Mouse (Mus musculus) left cerebral cortex, adult 9 months (tissue): ENCODE data around the gene Gstp2.

ENCODE experiments used
- DNase-seq, 2 experiments: peaks; one replicate each; pipeline ENCODE4 v3.0.0; 2022; ENCODE audit warnings: low spot score in 2 of 2

Gene Gstp2

DNA sequence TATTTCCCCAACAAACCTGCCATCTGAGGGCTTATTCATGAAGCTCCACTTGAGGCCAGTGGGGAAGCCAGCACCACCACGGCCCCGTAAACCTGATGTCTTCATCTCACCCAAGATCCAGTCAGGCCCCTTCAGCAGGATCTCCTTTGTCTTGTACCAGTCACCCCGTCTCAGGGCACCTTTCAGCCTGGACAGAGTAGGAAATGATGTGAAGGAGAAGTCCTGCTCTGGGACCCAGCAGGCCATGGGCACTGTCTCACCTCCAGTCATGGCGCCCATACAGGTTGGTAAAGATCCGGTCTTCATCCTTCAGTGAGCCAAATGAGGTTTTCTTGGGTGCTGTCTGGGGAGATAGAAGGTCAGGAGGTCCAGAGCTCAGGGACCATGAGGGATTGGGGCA, 34.7 kb downstream of the Gstp2 start:
- DNase-seq = no peak

GRCm38 (mm10) chr19:4005971-4006370, 39.9 kb downstream of the Gstp2 start:
- no peak for DNase-seq

DNA sequence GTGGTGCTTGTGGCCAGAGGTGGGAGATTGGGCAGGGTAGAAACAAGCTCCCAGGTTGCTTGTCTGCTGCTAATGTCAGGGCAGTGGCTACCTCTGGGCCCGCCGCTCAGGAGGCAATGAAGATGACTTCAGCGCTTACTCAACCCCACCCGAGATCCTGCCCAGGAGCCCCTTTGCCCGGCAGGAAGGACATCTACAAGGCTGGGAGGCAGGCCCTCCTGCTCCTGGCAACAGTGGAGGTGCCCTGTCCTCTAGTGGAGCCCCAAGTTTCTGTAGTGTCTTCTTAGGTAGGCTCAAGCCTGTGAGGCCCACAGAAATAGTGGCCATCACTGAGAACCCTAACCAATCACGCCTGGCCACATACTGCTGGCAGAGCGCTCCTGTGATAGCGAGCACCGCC, 40.7 kb downstream of the Gstp2 start:
- no peak for DNase-seq

DNA sequence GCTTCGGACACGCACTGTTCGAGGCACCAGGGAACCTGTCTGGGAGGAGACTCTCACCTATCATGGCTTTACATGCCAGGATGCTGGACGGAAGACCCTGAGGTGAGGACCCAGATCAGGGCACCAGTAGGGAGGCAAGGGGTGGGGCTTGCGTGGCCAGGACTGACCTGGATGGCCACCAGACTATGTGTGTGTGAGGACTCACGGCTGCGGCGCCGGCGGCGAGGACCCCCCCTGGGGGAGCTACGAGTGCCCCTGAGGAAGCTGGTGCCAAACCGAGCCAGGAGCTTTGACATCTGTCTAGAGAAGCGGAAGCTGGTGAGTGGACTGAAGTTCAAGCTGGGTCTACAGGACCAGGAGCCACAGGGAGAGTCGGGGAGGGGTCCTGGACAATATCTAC, 41.5 kb downstream of the Gstp2 start:
- DNase-seq = no peak

GRCm38 (mm10) chr19:4003641-4004040, 42.2 kb downstream of the Gstp2 start:
- no peak for DNase-seq

DNA sequence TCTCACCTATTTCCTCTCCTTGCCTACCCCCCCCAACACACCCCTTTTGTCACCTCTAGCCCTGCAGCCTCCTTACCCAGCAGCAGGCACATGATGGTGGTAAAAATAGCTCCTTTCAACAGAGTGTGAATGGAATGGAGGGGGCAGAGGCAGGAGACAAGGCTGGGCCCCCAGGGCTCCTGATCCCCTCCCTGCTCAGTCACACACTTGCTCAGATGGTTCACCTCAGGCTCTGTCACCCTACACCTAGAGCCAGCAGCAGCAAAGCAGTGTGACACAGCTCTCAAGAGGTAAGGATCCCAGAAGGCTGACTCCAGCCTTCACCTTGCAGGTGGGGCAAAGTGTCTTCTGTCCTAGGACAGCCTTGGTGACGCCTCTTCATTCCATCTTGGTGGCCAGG, 42.7 kb downstream of the Gstp2 start, which contains the start of gene Doc2g:
Gene Doc2g (plus strand): TSS at position 202 of the 400 bp plus-strand sequence.
- no peak for DNase-seq

GRCm38 (mm10) chr19:4001752-4002151, 44.1 kb downstream of the Gstp2 start:
- no peak for DNase-seq

- no peak for DNase-seq
These were observed 44.8 kb downstream of the Gstp2 start for GRCm38 (mm10) chr19:4000949-4001525.

GRCm38 (mm10) chr19:4000119-4000900, 45.5 kb downstream of the Gstp2 start, which contains the start of the genes Nudt8 and Gm49405:
Nudt8 (plus strand) TSS chr19:4000580.
Gm49405 (plus strand) TSS chr19:4000626.
- DNase-seq = peak; percentile 90 to 98

DNA sequence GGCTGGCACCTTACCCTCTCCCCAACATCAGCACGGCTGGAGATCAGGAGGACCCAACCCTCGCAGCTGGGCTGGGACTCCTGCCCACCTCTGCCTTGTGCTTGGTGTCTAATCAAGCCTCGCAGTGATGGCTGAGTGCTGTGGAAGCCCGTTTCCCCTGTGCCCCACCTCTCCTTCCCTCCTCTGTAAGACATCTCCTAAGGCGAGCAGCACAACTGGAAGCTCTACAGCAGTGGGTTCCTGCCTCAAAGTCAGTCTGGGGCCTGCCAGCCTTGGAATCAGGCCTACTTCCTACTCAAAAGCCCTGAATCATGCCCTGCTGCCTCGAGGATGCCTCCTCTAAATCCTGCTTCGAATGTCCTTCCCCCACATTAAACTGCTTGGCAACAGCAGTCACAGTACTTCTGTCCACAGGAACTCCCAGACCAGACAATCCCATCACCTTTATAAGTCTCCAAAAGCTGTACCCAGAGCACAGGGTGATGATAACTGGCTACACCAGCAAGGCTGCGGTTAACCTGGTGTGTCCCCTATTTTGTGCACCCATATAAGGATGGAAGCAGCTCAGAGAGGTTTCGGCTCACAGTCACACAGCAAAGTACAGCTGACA, 46.6 kb downstream of the Gstp2 start:
- no peak for DNase-seq

DNA sequence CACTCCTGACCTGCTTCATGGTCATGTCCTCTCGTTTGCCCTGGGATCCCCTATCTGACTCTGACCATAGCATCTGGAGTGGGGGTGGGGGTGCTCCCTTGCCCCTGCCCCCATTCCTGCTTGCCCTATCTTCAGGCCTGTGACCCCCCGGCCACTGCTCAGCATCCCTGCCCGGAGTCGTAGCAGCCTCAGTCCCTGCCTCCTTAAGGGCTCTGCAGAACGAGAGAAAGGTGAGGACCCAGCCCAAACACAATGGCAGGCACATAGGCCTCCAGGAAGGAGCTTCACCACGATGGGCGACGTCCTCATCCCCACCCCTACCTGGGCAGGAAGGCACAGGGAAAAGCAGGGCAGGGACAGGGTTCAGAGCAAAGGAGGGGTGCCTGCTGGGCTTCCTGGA, 47.5 kb downstream of the Gstp2 start:
- DNase-seq = no peak

DNA sequence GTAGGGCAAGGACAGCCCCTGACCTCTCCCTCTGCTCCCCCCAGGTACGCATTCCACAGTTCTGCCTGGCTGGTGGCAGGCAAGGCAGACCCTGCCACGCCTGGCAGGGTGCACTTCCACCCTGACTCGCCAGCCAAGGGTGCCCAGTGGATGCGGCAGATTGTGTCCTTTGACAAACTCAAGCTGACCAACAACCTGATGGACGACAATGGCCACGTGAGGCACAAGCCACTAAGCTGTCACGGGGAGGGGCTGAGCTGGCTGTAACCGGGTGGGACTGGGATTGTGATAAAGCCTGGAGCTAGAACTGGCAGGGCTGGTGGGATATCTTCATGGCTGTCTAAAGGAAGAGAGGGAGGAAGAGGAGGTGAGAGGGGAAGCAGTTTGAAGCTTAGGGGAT, 48.6 kb downstream of the Gstp2 start:
- no peak for DNase-seq

- no peak for DNase-seq
These were observed 49.1 kb downstream of the Gstp2 start for GRCm38 (mm10) chr19:3996747-3997146.

DNA sequence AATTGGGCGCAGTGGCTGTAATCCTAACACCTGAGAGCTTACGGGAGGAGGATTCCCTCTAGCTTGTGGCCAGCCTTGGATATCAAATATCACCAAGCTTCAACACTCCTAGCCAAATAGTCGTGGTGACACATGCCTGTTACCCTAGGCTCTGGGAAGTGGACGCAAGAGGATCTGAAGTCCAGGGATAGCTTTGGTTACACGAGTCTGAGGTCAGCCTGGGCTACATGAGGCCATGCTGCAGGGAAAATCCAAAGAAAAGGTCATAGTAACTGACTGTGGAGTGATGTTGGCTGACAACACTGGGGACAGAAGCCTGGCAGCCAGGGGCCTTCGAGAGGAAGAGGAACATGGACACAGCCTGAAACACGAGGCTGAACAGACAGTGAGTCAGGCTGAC, 49.7 kb downstream of the Gstp2 start:
- no peak for DNase-seq

DNA sequence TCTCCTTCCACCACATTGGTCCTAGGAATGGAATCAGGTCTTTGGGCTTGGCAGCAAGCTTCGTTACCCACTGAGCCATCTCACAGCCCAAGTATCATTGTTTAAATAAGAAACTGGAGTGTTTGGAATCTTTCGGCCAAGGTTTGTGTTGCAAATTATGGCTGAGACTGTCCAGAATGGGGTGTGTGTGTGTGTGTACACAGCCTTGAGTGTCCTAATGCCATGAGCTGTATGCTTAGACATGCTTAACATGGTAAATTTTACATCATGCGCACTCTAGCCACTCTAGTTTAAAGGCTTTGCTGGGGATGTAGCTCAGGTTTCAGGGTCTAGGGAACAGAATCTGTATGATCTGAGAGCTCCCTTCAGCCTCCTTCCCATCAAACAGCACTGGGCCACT, 50.3 kb downstream of the Gstp2 start:
- DNase-seq = no peak

GRCm38 (mm10) chr19:3994932-3995331, 50.9 kb downstream of the Gstp2 start:
- no peak for DNase-seq

DNA sequence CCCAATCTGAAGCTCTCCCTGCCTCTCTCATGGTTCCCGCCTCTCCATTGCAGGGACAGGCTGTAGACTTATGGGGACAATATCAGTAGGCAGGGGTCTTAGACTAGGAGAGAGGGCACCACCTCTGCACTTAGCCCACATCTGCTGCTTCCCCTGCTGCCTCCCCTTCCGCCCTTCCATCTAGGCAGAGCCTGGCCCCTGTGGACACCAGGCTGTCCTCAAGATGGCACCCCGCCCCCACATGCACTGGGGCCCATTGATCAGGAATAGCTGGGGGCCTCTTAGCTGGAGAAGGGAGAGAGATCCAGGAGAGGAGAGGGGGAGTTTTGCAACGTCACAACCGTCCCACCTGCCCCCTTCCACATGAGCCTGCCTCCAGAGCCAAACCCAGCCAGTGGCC, 53.4 kb downstream of the Gstp2 start, which contains the start of gene Tbx10:
Gene Tbx10 (plus strand): TSS at position 337 of the 400 bp plus-strand sequence.
- no peak for DNase-seq

DNA sequence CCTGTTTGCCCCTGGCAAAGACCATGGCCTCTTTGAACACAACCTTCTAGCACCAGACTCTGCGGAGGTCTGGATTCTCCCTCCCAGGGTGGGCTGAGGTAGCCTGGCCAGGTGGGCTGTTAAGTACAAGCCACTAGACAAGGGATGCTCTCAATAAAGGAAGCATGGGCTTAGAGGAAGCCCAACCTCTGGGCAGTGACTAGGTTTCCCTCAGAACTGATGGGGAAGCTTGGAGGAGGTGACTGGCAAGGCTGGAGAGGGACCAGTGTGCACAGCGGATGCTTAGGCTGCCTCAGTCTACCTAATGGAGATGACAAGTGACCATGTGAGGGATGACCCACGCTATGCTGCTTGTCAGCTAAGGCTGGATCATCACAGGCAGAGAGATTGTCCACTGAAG, 53.9 kb downstream of the Gstp2 start:
- no peak for DNase-seq

- DNase-seq = no peak
These were observed 54.3 kb downstream of the Gstp2 start for GRCm38 (mm10) chr19:3991562-3991961.

DNA sequence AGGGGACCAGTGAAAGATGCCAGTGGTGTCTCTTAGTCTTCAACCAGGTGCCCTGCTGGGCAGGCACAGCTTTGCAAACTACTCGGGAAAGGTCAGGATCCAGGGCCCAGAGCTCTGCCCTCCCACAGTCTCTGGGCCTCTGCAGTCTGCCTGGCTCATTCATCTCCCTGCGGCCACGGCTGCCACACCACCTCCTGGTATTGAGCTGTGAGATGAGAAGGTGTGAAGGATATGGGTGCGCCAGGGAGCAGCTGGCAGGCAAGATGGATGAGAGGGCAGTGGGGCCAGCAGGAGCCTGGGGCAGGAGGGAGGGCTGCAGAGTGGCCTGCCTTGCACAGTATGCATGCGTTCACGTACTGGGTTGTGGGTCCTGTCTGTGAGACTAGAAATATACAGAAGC, 55.0 kb downstream of the Gstp2 start:
- no peak for DNase-seq
